Mouse (Mus musculus) MEL (cell line): ENCODE data around the gene Kcnn3. TPM values are rescaled to one million over a fixed set of nuclear protein-coding genes. Genes with fewer than 3 reads are reported as not detected.

ENCODE experiments used
- DNase-seq: peaks from one replicate; pipeline ENCODE4 v3.0.0; 2011; ENCODE audit warnings: low read depth, low spot score
- H3K27ac ChIP-seq: 2 replicates; pipeline ENCODE4 v1.5.1; 2012; ENCODE audit warnings: low read depth, mild to moderate bottlenecking, control low read depth, low read length, moderate library complexity; ENCODE audit not compliant: control insufficient read depth
- H3K27me3 ChIP-seq, 2 experiments: fragments of 150-350 bp in 1 of 2; sonication (generic) in 1 of 2; 2 replicates each; pipeline ENCODE4 v1.6.1; 2012; ENCODE audit warnings: low read length in 2 of 2, mild to moderate bottlenecking in 2 of 2, improper control_type of control experiment in 1 of 2, moderate library complexity in 1 of 2; ENCODE audit not compliant: insufficient read depth in 2 of 2, control insufficient read depth in 1 of 2
- H3K36me3 ChIP-seq, 2 experiments: 2 replicates each; pipeline ENCODE4 v1.6.1; 2012 to 2014; ENCODE audit warnings: low read length in 2 of 2, improper control_type of control experiment in 1 of 2, inconsistent platforms in 1 of 2, mild to moderate bottlenecking in 1 of 2; ENCODE audit not compliant: insufficient read depth in 2 of 2, control insufficient read depth in 1 of 2
- H3K4me1 ChIP-seq, 2 experiments: fragments of 150-350 bp in 1 of 2; sonication (generic) in 1 of 2; 2 replicates each; pipeline ENCODE4 v1.6.1; 2012; ENCODE audit warnings: low read length in 2 of 2, improper control_type of control experiment in 1 of 2, mild to moderate bottlenecking in 1 of 2; ENCODE audit not compliant: insufficient read depth in 2 of 2, control insufficient read depth in 1 of 2
- H3K4me3 ChIP-seq, 2 experiments: fragments of 150-350 bp in 1 of 2; sonication (generic) in 1 of 2; 2 replicates each; pipeline ENCODE4 v1.5.1; 2012; ENCODE audit warnings: low read depth in 2 of 2, low read length in 2 of 2, mild to moderate bottlenecking in 2 of 2, moderate library complexity in 2 of 2, control low read depth in 1 of 2, improper control_type of control experiment in 1 of 2; ENCODE audit not compliant: control insufficient read depth in 1 of 2, insufficient read depth in 1 of 2
- H3K79me2 ChIP-seq: 2 replicates; pipeline ENCODE4 v1.6.1; 2012; ENCODE audit warnings: mild to moderate bottlenecking, low read length, moderate library complexity; ENCODE audit not compliant: control insufficient read depth, poor library complexity, insufficient read depth
- H3K9ac ChIP-seq: 2 replicates; pipeline ENCODE4 v1.6.1; 2012; ENCODE audit warnings: low read depth, mild to moderate bottlenecking, control low read depth, low read length, moderate library complexity; ENCODE audit not compliant: control insufficient read depth, poor library complexity, severe bottlenecking
- H3K9me3 ChIP-seq: fragments of 150-350 bp; sonication (generic); replicated peaks from 2 replicates; pipeline ENCODE4 v1.6.1; 2012; ENCODE audit warnings: mild to moderate bottlenecking, low read length, improper control_type of control experiment, moderate library complexity; ENCODE audit not compliant: insufficient read depth
- BHLHE40 ChIP-seq: IDR thresholded peaks from 2 replicates; pipeline ENCODE4 v1.6.1; 2012; ENCODE audit warnings: low read depth, mild to moderate bottlenecking, inconsistent platforms, low read length, improper control_type of control experiment, borderline replicate concordance
- CTCF ChIP-seq, 3 experiments: IDR thresholded peaks in 2 of 3; conservative IDR thresholded peaks in 1 of 3; 2 replicates each; pipeline ENCODE4 v1.5.1; 2011 to 2012; ENCODE audit warnings: low read length in 3 of 3, low read depth in 2 of 3, mild to moderate bottlenecking in 2 of 3, improper control_type of control experiment in 1 of 3, inconsistent platforms in 1 of 3, mixed read lengths in 1 of 3, moderate library complexity in 1 of 3; ENCODE audit not compliant: control insufficient read depth in 1 of 3, insufficient read depth in 1 of 3, poor library complexity in 1 of 3, severe bottlenecking in 1 of 3
- ELF1 ChIP-seq: IDR thresholded peaks from 2 replicates; pipeline ENCODE4 v1.6.1; 2014; ENCODE audit warnings: low read depth, mild to moderate bottlenecking, inconsistent platforms, low read length, improper control_type of control experiment, moderate library complexity
- ETS1 ChIP-seq: IDR thresholded peaks from 2 replicates; pipeline ENCODE4 v1.6.1; 2012; ENCODE audit warnings: low read depth, mild to moderate bottlenecking, inconsistent platforms, low read length, improper control_type of control experiment, moderate library complexity
- GATA1 ChIP-seq: IDR thresholded peaks from 2 replicates; pipeline ENCODE4 v1.6.1; 2011; ENCODE audit warnings: low read depth, low read length, improper control_type of control experiment
- JUND ChIP-seq: IDR thresholded peaks from 2 replicates; pipeline ENCODE4 v1.6.1; 2011; ENCODE audit warnings: low read depth, mild to moderate bottlenecking, improper control_type of control experiment, low read length
- KAT2A ChIP-seq: conservative IDR thresholded peaks from 2 replicates; pipeline ENCODE4 v1.6.1; 2012; ENCODE audit warnings: low read depth, low read length, improper control_type of control experiment, inconsistent platforms
- MAX ChIP-seq: IDR thresholded peaks from 2 replicates; pipeline ENCODE4 v1.6.1; 2011; ENCODE audit warnings: low read length, improper control_type of control experiment
- NRF1 ChIP-seq: IDR thresholded peaks from 2 replicates; pipeline ENCODE4 v1.6.1; 2014; ENCODE audit warnings: low read depth, mild to moderate bottlenecking, inconsistent platforms, low read length, improper control_type of control experiment, moderate library complexity; ENCODE audit not compliant: poor library complexity, insufficient read depth, severe bottlenecking
- POLR2A ChIP-seq, 2 experiments: IDR thresholded peaks; 2 replicates each; pipeline ENCODE4 v1.6.1; 2011 to 2012; ENCODE audit warnings: low read length in 2 of 2, mild to moderate bottlenecking in 2 of 2, control low read depth in 1 of 2, improper control_type of control experiment in 1 of 2, low read depth in 1 of 2, moderate library complexity in 1 of 2; ENCODE audit not compliant: control insufficient read depth in 1 of 2, insufficient read depth in 1 of 2, poor library complexity in 1 of 2
- POLR2AphosphoS2 ChIP-seq: IDR thresholded peaks from 2 replicates; pipeline ENCODE4 v1.6.1; 2011; ENCODE audit warnings: low read length, improper control_type of control experiment
- POLR2AphosphoS5 ChIP-seq: IDR thresholded peaks from 2 replicates; pipeline ENCODE4 v1.6.1; 2012; ENCODE audit warnings: low read depth, borderline replicate concordance, mild to moderate bottlenecking, inconsistent platforms, low read length, moderate library complexity, mixed read lengths
- RAD21 ChIP-seq: IDR thresholded peaks from 2 replicates; pipeline ENCODE4 v1.6.1; 2011; ENCODE audit warnings: mild to moderate bottlenecking, low read depth, low read length, improper control_type of control experiment
- TBP ChIP-seq: IDR thresholded peaks from 2 replicates; pipeline ENCODE4 v1.8.0; 2011; ENCODE audit warnings: low read depth, low read length, improper control_type of control experiment
- TCF12 ChIP-seq: IDR thresholded peaks from 2 replicates; pipeline ENCODE4 v1.6.1; 2014; ENCODE audit warnings: low read depth, mild to moderate bottlenecking, inconsistent platforms, low read length, improper control_type of control experiment, moderate library complexity
- UBTF ChIP-seq: IDR thresholded peaks from 2 replicates; pipeline ENCODE4 v1.6.1; 2012; ENCODE audit warnings: low read depth, mild to moderate bottlenecking, inconsistent platforms, low read length, improper control_type of control experiment, moderate library complexity, borderline replicate concordance; ENCODE audit not compliant: insufficient read depth
- USF1 ChIP-seq: IDR thresholded peaks from 2 replicates; pipeline ENCODE4 v1.6.1; 2014; ENCODE audit warnings: low read depth, mild to moderate bottlenecking, inconsistent platforms, low read length, improper control_type of control experiment, moderate library complexity
- USF2 ChIP-seq, 2 experiments: IDR thresholded peaks; 2 replicates each; pipeline ENCODE4 v1.6.1; 2011 to 2012; ENCODE audit warnings: improper control_type of control experiment in 2 of 2, low read length in 2 of 2, borderline replicate concordance in 1 of 2, inconsistent platforms in 1 of 2, low read depth in 1 of 2, mild to moderate bottlenecking in 1 of 2; ENCODE audit not compliant: insufficient read depth in 1 of 2
- polyA plus RNA-seq, 2 experiments: library from polyadenylated mRNA; stranded (reverse) in 1 of 2; unstranded in 1 of 2; fragments of >175 nt in 1 of 2; fragments of >200 nt in 1 of 2; gene quantifications; 2 replicates each; pipeline versions ENCODE4 v1.2.1 to v1.2.4; 2012; ENCODE audit warnings: low replicate concordance in 2 of 2, low read depth in 1 of 2; ENCODE audit not compliant: insufficient read length in 2 of 2, insufficient read depth in 1 of 2, missing spikeins in 1 of 2
- total RNA-seq: library from RNA; depleted of rRNA; stranded (reverse); fragments of 300-350 nt; gene quantifications from 2 replicates; pipeline ENCODE4 v1.2.3, GENCODE M21; 2012

Gene Kcnn3
- total and polyA plus RNA-seq, 3 experiments, result 0.04 TPM; not detected in 2

GRCm38 (mm10) chr3:89700461-89700860 lies 180.5 kb downstream of the Kcnn3 start:
- Histone ChIP-seq H3K9me3 (no peaks in the 10 kb centered on the region), H3K27ac (no peak overlapping the region), H3K36me3 (no peaks in the 10 kb centered on the region), H3K27me3 (peaks cover 25 to 57% of the 10 kb centered on the region in 2 experiments), H3K9ac (no peak overlapping the region), H3K4me3 (no peak overlapping the region), H3K4me1 (no peaks in the 10 kb centered on the region), H3K79me2 (no peaks in the 10 kb centered on the region)
- no peak for DNase-seq
- TF ChIP-seq KAT2A, result no peak
- TF ChIP-seq UBTF, result no peak
- no peak for TF ChIP-seq NRF1
- TF ChIP-seq ELF1, result no peak
- no peak for TF ChIP-seq MAX
- TF ChIP-seq POLR2AphosphoS5, result no peak
- TF ChIP-seq RAD21, result no peak
- no peak for TF ChIP-seq CTCF (IDR thresholded peaks at IDR 0.05 in 2 of 3, conservative IDR thresholded peaks at IDR 0.05 in 1 of 3; ENCODE audit: control insufficient read depth in 1 of 3, insufficient read depth in 1 of 3, low read depth in 2 of 3, low read length in 3 of 3, poor library complexity in 1 of 3, severe bottlenecking in 1 of 3)
- TF ChIP-seq TBP, result no peak

GRCm38 (mm10) chr3:89703596-89703995 lies 183.6 kb downstream of the Kcnn3 start:
- Histone ChIP-seq H3K27me3 (peaks cover 21 to 61% of the 10 kb centered on the region in 2 experiments), H3K79me2 (no peaks in the 10 kb centered on the region), H3K36me3 (no peaks in the 10 kb centered on the region), H3K27ac (no peak overlapping the region), H3K9me3 (no peaks in the 10 kb centered on the region)
- no peak for DNase-seq
- TF ChIP-seq POLR2A (IDR thresholded peaks at IDR 0.05; ENCODE audit: control insufficient read depth in 1 of 2, insufficient read depth in 1 of 2, low read depth in 1 of 2, low read length in 2 of 2, poor library complexity in 1 of 2), result no peak
- TF ChIP-seq POLR2AphosphoS5, result no peak
- TF ChIP-seq JUND, result no peak
- no peak for TF ChIP-seq BHLHE40
- TF ChIP-seq, all 39 proteins: peak for 0
- no peak overlapping the region for H3K9ac ChIP-seq
- no peak overlapping the region for H3K4me3 ChIP-seq
- no peaks in the 10 kb centered on the region for H3K4me1 ChIP-seq

GRCm38 (mm10) chr3:89704064-89704463 lies 184.1 kb downstream of the Kcnn3 start:
- Histone ChIP-seq H3K27me3 (peaks cover 23 to 61% of the 10 kb centered on the region in 2 experiments), H3K9me3 (no peaks in the 10 kb centered on the region), H3K4me3 (no peak overlapping the region), H3K27ac (no peak overlapping the region), H3K9ac (no peak overlapping the region), H3K36me3 (no peaks in the 10 kb centered on the region), H3K79me2 (no peaks in the 10 kb centered on the region), H3K4me1 (no peaks in the 10 kb centered on the region)
- TF ChIP-seq USF2 (IDR thresholded peaks at IDR 0.05; ENCODE audit: borderline replicate concordance in 1 of 2, insufficient read depth in 1 of 2, low read depth in 1 of 2, low read length in 2 of 2) (no peak), GATA1 (no peak), MAX (no peak), JUND (no peak), NRF1 (no peak), ETS1 (no peak), POLR2AphosphoS2 (no peak), USF1 (no peak), TCF12 (no peak)
- DNase-seq, result no peak
